Mouse (Mus musculus): ENCODE data around the gene Lxn. TPM values are rescaled to one million over a fixed set of nuclear protein-coding genes. Genes with fewer than 3 reads are reported as not detected.

Gene Lxn
- total RNA-seq, 2 experiments from 2014 or later = 40.1 to 45.3 TPM

DNA sequence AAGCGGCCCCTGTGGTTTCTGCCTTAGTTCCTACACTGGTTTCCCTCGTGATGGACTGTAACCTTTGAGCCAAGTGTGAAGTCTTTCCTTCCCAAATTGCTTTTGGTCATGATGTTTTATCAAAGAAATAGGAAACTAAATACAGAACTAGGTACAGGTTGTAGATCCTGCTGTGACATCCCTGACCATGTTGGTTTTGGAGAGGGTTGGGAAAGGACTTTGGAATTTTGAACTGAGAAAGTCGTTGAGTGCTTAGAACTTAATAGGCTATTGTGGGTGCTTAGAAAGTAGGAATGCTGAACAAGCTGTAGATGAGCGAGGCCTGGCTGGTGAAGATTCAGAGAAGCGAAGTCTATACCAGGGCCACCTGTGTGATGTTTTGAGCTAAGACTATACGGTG, 29.7 kb downstream of the Lxn start:
- no peak for DNase-seq (ENCODE audit: low spot score in 2 of 2)
- TF ChIP-seq CTCF (conservative IDR thresholded peaks at IDR 0.05) = no peak
- H3K27ac ChIP-seq = no peak overlapping the region

DNA sequence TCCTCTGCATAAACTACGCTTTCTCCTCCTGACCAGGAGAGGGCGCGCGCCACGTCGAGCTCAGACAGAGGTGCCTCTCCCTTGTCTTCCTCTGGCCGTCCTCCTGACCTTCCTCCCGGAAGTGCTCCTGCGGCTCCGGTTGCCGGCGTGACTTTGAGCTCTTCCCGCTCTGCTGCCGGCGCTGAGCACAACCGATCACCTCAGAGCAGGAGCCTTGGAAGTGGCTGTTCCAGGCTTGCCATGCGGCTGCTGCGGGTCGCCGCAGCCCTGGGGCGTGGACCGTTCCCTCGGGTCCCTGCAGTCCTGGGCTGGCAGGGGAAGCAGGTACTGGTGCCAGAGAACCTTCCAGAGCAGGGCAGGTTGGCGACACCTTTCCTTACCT, 33.7 kb downstream of the Lxn start, which contains the start of gene Gfm1:
Gene Gfm1, plus strand, starts transcription at position 98 of the 382 bp plus-strand sequence.
- Histone ChIP-seq H3K27ac (peak within 1 kb of the TSS; percentile 84), H3K4me3 (peak within 1 kb of the TSS; percentile 80)
- peak; percentile 89 to 90 for DNase-seq (ENCODE audit: low spot score in 2 of 2)
- TF ChIP-seq CTCF (conservative IDR thresholded peaks at IDR 0.05) = peak; percentile 86

More for the DNA sequence above, 29.7 kb downstream of the Lxn start:
- no peak overlapping the region for H3K4me3 ChIP-seq

DNA sequence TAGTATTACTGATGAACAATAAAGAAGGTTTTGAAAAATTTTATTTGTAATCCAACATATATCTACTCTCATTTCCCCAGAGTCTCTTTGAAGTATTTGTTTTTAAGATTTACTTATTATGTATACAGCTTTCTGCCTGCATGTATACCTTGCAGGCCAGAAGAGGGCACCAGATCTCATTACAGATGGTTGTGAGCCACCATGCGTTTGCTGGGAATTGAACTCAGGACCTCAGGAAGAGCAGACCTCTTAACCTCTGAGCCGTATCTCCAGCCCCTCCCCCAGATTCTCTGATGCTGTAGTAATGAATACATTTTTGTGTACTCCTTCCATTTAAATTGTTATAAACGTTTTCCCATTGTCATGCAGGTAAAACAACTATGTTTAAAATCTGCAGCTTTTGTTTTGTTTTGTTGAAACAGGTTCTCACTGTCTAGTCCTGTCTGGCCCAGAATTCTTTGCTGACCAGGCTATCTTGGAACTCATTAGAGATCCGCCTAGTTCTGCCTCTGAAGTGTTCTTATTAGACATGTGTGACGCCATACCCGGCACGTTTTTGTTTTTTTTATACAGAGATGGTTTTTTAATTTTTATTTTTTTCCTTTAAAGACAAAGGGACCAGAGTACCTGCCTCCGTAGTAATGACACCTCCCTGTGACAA, 34.3 kb downstream of the Lxn start:
- no peak for DNase-seq (ENCODE audit: low spot score in 2 of 2)
- no peak; the same call in none of the 2 replicates for TF ChIP-seq CTCF (conservative IDR thresholded peaks at IDR 0.05)
- Histone ChIP-seq H3K4me3 (peak overlapping the region; percentile 80), H3K27ac (peak overlapping the region; percentile 33; the same call in 1 of the 2 replicates)

Other genes starting within 250 kb of the Lxn start
- 1 to 10 TPM; 1.1 to 1.3 TPM for gene Mlf1, start 89.8 kb downstream of the Lxn start, total RNA-seq (2021)
- gene Gm17402, start 88.8 kb downstream of the Lxn start, total RNA-seq (2021) = not detected
- gene Gfm1, start 33.8 kb downstream of the Lxn start, total RNA-seq (2021) = 10 to 100 TPM; 53.5 to 57.7 TPM
- gene Rarres1, start 51.6 kb upstream of the Lxn start, total RNA-seq (2021) = 1 to 10 TPM; 1.5 to 1.8 TPM
- gene Mfsd1, start 118.8 kb upstream of the Lxn start, total RNA-seq (2021) = 10 to 100 TPM; 39.8 to 41.3 TPM